Mouse (Mus musculus) mature B cell (primary cell): ENCODE measurements around the gene Trim28.

Source experiments
- in situ Hi-C: fragments of 300-500 bp; cut with MboI; formaldehyde crosslinking; loops from 2 replicates; pipeline ENCODE4 v1.14.3; 2019

Trim28 gene

DNA sequence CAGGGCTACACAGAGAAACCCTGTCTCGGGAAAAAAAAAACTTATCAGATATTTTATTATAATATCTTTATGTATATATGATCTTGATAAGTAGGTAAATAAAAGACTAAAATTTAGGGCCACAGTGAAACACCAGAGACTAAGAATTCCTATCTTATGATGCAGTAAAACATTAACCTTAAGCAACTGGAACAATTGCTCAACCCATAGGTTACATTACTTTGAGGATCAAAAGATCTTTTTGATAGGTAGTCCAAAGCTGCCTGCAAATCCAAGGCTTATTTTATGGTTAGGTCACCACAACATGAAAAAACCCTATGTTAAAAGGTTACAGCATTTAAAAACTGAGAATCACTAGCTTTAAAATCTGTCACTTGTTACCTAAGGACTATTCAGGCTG lies 2.7 kb downstream of the Trim28 start:
- in situ Hi-C loops = loop anchor here (25.0 kb wide), 1 partner anchor 514 kb away; the partner anchor contains the start of gene Zfp606

DNA sequence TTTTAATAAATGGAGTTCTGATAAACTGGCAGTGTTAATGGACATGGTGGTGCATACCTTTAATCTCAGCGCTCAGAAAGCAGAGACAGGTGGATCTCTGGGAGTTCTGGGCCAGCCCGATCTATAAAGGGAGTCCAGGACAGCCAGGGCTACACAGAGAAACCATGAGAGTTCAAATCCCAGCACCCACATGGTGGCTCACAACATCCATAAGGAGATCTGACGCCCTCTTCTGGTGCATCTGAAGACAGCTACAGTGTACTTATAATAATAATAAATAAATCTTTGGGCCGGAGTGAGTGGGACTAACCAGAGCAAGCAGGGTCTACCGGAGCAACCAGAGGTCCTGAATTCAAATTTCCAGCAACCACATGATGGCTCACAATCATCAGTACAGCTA lies 4.5 kb downstream of the Trim28 start:
- in situ Hi-C loops = loop anchor here (25.0 kb wide), 1 partner anchor 516 kb away; the partner anchor contains the start of gene Zfp606

DNA sequence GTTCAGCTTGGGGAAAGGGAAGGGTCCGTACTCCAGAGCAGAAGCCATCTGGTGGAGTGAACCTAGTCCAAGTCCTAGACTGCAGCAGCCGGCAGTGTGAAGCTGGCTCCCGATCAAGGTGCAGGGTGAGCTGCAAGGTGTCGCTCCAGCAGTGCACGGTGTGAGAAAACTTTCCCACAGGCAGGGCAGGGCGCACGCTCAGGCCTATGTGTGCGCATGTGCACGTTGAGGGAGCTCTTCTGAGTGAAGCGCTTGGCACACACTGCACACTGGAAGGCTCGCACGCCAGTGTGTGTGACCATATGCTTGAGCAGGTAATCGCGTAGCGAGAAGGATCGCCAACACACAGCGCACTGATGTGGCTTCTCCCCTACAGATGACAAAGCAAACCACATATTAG lies 7.1 kb downstream of the Trim28 start:
- in situ Hi-C loops = loop anchor here (5.0 to 25.0 kb wide), 2 partner anchors 36 to 519 kb away; partner anchors contain the start of gene Zfp606

DNA sequence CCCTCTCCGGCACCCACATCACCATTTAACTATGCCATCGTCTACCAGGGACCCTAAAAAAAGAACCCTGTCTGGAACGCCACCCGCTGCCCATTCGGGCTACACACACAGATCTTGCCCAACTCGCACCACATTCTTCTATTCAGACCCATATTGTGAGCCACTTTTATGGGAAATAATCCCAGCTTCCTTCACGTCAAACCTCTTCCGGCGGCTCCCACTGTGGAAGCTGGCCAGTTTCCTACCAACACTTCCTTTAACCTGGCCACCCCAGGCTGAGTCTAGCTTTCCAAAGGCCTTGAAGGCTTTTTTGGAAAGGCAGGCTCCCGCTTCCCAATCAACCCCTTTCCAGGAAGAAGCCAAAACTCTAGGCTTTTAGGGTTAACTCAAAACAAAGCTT lies 7.6 kb downstream of the Trim28 start:
- in situ Hi-C loops = loop anchor here (5.0 to 25.0 kb wide), 2 partner anchors 36 to 519 kb away; partner anchors contain the start of gene Zfp606

DNA sequence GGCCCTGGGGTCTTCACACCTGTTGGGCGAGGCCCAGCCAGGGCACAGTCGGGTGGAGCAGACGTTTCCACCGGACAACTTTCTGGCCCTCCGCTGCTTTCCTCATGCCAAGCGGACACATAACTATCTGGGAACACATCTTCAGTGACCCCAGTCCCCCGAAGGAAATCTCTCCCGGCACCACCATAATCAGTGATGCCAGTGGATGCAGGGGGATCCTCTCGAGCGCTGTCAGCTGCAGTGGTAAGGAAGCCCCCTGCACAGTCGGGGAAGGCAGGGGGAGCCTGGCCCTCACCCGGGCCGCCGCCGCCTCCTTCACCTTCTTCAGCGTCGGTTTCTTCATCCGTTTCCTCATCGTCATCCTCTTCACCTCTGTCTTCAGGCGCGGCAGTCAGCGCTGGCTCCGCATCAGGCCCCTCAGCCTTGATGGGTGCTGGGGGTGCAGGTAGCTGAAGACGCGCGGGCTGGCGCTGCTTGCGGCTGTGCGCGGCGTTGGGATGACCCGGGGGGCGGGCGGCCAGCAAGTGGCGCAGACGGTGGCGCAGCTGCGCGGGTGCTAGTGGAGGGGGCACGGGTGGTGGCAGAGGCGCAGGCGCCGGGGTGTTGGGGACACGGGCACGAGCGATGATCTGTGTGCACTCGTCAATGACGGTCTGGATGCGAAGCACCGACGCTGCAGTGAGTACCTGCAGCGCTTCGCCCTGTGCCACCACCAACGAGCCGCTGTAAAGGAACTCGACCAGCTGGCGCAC lies 8.6 kb downstream of the Trim28 start:
- in situ Hi-C loops = loop anchor here (5.0 to 25.0 kb wide), 2 partner anchors 35 to 520 kb away; partner anchors contain the start of gene Zfp606

DNA sequence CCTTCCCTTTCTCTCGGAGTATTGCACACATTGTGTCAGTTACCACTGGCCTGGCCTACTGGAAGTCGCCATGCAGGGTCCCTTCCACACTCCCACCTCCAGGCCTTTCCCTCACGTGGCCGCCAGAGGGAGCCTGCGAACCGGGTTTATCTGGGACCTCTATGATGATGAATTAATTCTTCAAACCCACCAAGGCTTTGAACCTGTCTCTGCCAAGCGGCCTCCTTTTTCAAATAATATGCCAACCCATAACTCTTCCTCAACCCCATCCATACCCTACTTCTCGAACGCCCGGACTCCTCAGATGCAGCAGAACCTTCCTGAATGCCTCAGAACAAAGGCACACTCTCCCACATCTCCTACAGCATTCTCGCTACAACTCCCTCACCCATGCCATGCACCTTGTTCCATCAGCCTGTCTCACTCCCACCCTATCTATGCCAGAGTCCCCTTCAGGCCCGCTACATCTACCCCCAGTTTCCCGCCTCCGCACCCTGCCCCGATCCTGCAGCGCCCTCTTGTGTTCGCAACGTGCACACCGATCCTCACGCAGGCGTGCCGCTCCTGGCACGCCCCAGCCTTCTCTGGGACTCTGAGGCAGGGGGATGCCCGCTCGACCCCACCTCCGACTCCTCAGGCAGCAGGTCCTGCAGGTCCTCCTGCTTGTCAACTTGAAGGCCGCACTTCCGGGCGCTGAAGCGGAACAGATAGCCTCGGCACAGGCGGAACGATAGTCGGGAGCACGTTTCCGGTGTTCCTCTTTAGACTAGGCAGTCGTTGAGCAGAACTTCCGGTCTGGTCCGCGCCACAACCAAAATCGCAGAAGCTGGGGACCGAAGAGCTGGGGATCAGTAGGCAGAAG lies 10.5 kb downstream of the Trim28 start:
- in situ Hi-C loops = loop anchor here (5.0 to 25.0 kb wide), 2 partner anchors 33 to 522 kb away; partner anchors contain the start of gene Zfp606

DNA sequence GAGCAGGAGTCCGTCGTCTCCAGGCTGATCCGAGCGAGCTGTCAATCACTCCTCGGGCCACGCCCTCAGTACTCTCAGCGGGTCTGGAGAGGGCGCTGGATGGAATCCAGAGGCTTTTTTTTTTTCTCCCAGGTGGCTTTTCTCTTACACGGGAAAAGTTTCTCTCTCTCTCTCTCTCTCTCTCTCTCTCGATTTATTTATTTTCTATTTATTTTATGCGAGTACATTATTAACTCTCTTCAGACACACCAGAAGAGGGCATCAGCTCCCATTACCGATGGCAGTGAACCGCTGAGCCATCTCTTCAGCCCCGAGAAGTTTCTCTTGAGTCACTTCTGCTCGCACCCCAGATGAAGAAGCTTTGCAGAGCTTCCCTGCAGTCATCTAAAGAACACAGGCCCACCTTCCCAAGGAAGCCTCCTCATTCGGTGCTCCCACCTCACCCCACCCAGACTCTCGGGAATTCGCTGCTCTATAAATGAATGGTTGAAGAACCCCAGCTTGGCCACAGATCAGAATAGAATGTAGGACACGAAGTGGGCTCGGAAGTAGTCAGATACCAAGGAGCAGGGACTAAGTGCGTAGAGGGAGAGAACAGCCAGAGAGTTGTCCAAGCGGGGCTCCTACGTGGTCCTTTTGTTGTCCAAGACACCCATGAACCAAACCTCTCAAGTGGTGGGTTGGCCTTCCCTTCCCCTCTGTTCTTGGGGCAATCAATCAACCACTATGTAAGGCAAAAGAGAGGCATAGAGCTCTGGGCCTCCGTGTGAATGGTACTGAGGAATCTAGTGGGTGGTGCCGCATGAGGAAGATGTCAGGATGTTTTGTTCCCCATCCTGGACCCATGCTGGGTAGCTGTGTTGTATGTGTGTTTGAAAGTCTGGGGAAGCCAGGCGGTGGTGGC lies 11.3 kb downstream of the Trim28 start, which contains the start of gene Zbtb45:
Gene Zbtb45, minus strand, starts transcription at position 30 of the 904 bp plus-strand sequence.
- in situ Hi-C loops = loop anchor here (25.0 kb wide), 1 partner anchor 523 kb away; the partner anchor contains the start of gene Zfp606

DNA sequence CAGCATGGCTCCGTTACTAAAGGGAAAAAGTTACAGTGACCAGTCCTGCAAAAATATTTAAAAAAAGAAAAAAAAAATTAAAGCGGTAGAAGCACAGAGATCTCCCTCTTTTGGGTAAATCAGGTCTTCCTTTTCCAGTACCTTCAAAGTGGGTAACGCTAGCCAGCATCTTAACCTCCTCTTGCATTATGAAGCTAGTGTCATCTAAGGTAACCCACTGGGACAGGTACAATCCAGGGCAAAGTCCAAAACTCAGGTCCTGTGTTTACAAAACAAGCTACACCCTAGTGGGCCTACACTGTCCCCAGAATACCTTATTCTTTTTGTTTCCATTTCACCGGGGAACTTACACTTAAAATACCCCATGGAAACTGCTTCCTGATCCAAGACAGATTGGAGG lies 14.8 kb downstream of the Trim28 start:
- in situ Hi-C loops = loop anchor here (25.0 kb wide), 1 partner anchor 526 kb away; the partner anchor contains the start of gene Zfp606

DNA sequence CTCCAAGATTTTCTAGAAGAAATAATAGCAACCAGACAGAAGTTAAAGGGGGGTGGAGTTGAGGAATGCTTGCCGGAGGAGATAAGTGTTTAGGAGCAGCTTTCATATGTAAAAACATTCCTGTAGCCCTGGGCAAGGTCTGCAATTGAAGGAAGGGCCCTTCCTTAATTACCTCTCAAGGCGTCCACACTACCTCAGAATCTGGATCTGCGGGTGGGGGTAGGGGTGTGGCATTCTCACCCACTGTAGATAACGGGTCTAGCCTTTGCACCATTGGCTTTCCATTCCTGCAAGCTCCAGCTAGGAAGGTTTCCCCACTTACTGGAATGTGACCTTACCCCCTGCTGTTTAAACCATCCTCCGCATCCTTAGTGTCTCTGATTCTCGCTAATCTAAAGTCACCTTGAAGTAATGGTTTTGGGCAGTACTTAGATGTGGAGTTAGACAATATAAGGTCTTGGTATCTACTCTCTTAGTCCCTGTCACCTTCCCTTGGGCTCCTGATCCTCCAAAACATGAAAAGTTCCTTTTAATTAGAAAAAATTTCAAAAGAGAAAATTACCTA lies 15.4 kb downstream of the Trim28 start:
- in situ Hi-C loops = loop anchor here (25.0 kb wide), 1 partner anchor 527 kb away; the partner anchor contains the start of gene Zfp606

DNA sequence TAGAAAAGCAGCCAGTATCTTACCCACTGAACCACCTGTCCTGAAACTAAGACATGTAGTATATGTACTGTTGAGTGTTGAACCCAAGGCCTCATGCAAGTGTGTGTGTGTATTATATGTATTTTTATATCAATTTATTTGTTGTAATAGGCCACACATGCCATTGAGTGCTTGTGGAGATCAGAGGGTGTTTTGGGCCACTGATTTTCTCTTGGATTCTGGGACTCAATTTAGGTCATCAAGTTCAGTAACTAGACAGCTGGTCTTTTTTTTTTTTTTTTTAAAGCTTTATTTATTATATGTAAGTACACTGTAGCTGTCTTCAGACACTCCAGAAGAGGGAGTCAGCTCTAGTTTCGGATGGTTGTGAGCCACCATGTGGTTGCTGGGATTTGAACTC lies 16.3 kb downstream of the Trim28 start:
- in situ Hi-C loops = loop anchor here (25.0 kb wide), 1 partner anchor 528 kb away; the partner anchor contains the start of gene Zfp606

DNA sequence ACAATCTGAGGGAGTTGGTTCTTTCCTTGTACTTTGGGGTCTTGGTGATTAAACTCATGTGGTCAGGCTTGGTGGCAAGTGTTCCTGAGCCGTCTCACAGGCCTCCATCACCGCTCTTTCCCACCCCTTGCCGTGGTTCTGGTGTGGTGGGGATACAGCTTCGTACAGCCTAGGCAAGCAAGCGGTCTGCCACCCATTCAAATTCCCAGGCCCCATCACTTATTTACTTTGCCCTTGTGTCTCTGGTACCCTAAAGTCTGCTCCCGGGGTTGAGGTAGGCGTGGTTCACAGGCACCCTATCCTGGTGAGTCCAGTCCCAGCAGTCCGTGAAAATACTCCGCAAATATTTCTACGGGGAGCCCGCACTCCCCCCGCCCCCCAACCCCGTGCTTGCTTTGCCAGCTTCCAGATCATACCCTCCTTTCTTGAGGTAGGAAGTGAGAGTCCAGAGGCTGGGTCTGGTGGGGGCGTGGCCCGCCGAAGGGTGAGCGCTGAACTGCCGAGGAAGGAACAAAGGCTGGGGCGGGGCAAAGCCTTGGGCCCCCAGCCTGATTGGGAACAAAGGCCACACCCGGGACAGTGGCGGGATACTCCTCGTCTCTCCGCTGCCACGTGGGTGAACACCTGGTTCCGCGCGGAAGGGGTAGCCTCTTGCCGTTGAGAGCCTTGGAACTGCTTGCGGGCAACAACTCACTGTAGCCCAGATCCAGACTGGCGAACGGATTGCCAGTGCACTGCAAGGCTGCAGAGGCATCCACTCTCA lies 24.0 kb downstream of the Trim28 start:
- in situ Hi-C loops = loop anchor here (25.0 kb wide), 1 partner anchor 536 kb away; the partner anchor contains the start of gene Zfp606

DNA sequence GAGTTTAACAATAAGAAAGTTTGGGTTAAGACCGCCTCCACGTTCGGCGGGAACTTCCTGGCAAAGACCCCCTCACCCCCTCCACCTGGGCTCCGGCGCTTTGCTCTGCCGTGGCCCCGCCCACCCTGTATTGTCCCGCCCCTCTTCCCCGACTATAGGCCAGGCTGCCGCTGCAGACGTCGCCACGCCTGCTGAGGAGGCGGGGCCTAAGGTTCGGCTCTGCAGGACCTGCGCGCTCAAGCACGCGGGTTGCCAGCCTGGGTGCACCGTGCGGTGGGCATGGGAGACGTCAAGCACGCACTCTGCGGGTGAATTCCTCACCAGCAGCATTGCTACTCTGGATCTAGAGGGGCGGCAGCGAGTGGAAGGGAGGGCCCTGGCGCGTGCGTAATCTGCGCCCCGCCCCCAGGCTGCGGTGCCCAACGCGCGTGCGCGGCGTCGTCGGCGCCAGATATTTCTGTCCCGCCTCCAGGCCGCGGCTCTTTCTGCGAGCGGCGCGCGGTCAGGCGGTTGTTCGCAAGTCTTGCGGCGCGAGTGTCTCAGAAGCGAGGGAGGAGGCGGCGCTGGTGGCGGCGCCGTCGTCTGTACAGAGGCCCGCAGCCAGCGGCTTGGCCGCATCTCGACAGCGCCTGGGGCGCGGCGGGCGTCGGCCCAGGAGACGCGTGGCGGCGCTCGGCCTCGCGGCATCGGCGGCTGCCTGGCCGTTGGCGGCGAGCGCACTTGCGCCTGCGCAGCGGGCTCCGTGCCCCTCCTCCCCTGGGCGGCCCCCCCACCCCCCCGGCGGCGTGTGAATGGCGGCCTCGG lies 25.2 kb downstream of the Trim28 start:
- in situ Hi-C loops = loop anchor here (25.0 kb wide), 1 partner anchor 537 kb away; the partner anchor contains the start of gene Zfp606

DNA sequence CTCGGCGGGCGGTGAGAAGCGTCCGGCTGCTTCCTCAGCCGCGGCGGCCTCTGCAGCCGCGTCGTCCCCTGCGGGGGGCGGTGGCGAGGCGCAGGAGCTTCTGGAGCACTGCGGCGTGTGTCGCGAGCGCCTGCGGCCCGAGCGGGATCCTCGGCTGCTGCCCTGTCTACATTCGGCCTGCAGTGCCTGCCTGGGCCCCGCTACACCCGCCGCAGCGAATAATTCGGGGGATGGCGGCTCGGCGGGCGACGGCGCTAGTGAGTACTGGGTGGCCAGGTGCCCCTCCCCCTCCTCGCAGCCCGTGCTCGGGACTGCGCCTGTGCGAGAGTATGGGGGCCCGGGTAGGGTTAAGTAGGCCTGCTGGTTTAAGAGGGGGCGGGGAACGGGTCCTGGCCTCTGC lies 25.9 kb downstream of the Trim28 start:
- in situ Hi-C loops = loop anchor here (25.0 kb wide), 1 partner anchor 538 kb away; the partner anchor contains the start of gene Zfp606

DNA sequence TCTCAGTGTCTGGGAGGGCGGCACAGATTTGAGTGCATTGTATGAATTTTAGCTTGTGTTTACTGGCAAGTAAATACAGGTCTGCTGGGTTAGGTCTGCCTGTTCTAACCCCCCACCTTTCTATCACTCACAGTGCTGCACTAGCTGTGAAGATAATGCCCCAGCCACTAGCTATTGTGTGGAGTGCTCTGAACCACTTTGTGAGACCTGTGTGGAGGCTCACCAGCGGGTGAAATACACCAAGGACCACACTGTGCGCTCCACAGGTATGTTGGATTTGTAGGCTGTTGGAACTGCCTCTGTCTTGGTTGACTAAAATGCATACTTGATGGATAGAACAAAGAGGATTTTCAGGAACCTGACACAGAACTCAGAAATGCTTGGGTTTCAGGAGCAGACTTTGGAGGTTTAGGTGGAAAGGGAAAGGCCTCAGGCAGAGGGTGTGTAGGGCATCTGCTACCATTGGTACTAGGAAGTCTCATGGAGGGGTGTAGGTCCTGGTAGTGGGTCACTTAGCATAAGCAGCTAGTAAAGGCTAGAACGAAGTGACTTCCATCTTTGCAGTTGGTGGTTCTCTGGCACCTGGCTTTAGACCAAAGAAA lies 26.7 kb downstream of the Trim28 start:
- in situ Hi-C loops = no loop called here

DNA sequence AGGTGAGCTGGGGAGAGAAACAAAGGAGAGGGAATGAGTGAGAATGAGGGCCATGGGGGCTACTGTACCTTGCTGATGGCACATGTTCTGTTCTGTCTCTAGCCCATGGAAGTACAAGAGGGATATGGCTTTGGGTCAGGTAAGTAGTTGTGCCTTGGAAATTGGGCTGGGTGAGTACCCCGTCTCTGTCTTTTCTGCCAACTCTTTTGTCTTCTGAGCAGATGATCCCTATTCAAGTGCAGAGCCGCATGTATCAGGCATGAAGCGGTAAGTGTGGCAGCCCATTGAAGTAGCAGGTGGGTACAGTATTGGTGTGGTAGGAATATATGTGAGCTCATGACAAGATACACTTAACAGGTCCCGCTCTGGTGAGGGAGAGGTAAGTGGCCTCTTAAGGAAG lies 30.1 kb downstream of the Trim28 start:
- in situ Hi-C loops = no loop called here

DNA sequence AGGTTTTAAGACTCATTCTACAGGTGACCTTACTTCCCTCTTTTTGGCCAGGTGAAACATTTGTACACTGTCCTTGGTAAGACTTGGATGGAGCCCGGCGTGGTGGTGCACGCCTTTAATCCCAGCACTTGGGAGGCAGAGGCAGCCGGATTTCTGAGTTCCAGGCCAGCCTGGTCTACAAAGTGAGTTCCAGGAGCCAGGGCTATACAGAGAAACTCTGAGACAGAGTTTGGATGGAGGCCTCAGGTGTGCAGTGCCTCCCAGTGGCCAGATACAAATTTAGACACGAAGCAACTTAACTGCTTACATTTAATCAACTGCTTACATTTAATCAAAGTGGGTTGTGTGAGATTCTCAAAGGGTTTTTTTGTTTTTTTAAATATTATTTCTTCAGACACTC lies 32.2 kb downstream of the Trim28 start:
- in situ Hi-C loops = no loop called here

DNA sequence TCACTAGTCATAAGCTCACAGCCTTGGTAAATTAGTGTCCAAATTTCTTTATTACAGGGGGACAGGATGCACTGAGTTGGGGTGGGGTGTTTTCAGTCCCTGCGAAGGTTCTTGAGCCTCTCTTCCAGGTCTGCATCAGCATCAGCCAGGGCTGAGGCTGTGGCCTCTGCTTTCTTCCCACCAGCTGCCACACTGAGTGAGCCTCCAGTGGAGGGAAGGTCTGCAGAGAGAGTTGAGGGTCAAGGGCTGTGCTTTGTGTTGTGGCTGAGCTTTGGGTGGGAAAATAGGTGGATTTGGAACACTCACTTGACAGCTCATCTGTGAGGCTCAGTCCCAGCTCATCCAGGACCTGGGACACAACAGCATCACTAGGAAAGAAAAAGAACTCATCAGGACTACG lies 33.1 kb downstream of the Trim28 start:
- in situ Hi-C loops = no loop called here

DNA sequence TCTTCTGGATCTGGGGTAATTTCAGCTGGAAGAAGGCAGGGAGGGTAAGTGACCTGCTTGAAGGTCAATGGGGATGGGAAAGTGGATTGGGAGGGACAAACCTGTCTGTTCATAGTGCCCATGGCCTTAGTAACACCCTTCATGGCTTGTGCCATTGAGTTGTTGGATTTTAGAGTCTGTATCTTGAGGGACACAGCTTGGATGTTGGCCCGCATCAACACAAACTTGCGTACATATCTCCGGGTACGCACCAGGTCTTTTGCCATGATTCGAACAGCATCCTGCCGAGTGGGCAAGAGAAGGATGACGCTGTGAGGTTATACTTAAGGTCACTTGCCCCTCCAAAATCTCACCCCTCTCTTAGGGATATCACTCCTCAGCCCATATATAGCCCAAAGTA lies 33.6 kb downstream of the Trim28 start:
- in situ Hi-C loops = no loop called here
